Mouse (Mus musculus) kidney, embryonic 16.5 days (tissue): ENCODE data around the gene Erp29. TPM values are rescaled to one million over a fixed set of nuclear protein-coding genes. Genes with fewer than 3 reads are reported as not detected.
A peak's percentile ranks its signal among the peaks of the same experiment; 100 is the strongest.

Experiments used
- ATAC-seq: fragments of 200-750 bp; cut with Nextera tagmentation; 2 replicates; pipeline ENCODE4 v1.8.0; 2017; ENCODE audit warnings: moderate TSS enrichment; ENCODE audit not compliant: low FRiP score, low TSS enrichment
- H3K27ac ChIP-seq: fragments of 300-500 bp; sonication (generic); 2 replicates; pipeline ENCODE4 v1.5.1; 2014; ENCODE audit warnings: low read length
- H3K27me3 ChIP-seq: fragments of 300-500 bp; sonication (generic); 2 replicates; pipeline ENCODE4 v1.6.1; 2014; ENCODE audit warnings: low read length, control low read depth, mixed read lengths; ENCODE audit not compliant: insufficient read depth
- H3K36me3 ChIP-seq: fragments of 300-500 bp; sonication (generic); 2 replicates; pipeline ENCODE4 v1.6.1; 2014; ENCODE audit warnings: low read length, control low read depth, mixed read lengths; ENCODE audit not compliant: insufficient read depth
- H3K4me1 ChIP-seq: fragments of 300-500 bp; sonication (generic); 2 replicates; pipeline ENCODE4 v1.6.1; 2014; ENCODE audit warnings: low read length, control low read depth, mixed read lengths; ENCODE audit not compliant: insufficient read depth
- H3K4me2 ChIP-seq: fragments of 300-500 bp; sonication (generic); replicated peaks from 2 replicates; pipeline ENCODE4 v1.6.1; 2014; ENCODE audit warnings: low read depth, low read length
- H3K4me3 ChIP-seq: fragments of 300-500 bp; sonication (generic); 2 replicates; pipeline ENCODE4 v1.5.1; 2014; ENCODE audit warnings: mild to moderate bottlenecking, low read length
- H3K9ac ChIP-seq: fragments of 300-500 bp; sonication (generic); replicated peaks from 2 replicates; pipeline ENCODE4 v1.6.1; 2014; ENCODE audit warnings: low read length
- H3K9me3 ChIP-seq: fragments of 300-500 bp; sonication (generic); 2 replicates; pipeline ENCODE4 v1.6.1; 2016; ENCODE audit warnings: low read length, control low read depth
- WGBS: fragments of 180-500 bp; shearing (Covaris S2); extraction: QIAGEN DNeasy Blood & Tissue Kit; methylation state at CpG from one replicate; pipeline ENCODE4 v1.1.7; 2014; 5-methylcytosine and 5-hydroxymethylcytosine counted together
- polyA plus RNA-seq: library from polyadenylated mRNA; unstranded; fragments of >200 nt; fragmentation: Nextera tagmentation; extraction: Ambion mirVana; gene quantifications from 2 replicates; pipeline ENCODE4 v1.2.1, GENCODE M21; 2015

Gene Erp29
- polyA plus RNA-seq, 1 experiment from 2014 or later: 208 TPM

GRCm38 (mm10) chr5:121397187-121398145 is 54.8 kb downstream of the Erp29 start, which contains the start of gene Naa25:
Gene Naa25 (plus strand): TSS chr5:121397936.
- WGBS: 10% methylated on average over 53 of the region's 53 CpGs
- H3K4me1 ChIP-seq: peaks cover 25% of the 10 kb centered on the region
- H3K36me3 ChIP-seq: peaks cover 5% of the 10 kb centered on the region; the same call in 1 of the 2 replicates
- no peaks in the 10 kb centered on the region for H3K27me3 ChIP-seq
- peak within 1 kb of the TSS; percentile 91 for H3K27ac ChIP-seq
- H3K9me3 ChIP-seq: no peaks in the 10 kb centered on the region
- H3K4me2 ChIP-seq: peak within 1 kb of the TSS; percentile 92
- H3K4me3 ChIP-seq: peak within 1 kb of the TSS; percentile 70
- H3K9ac ChIP-seq: peak within 1 kb of the TSS; percentile 81
- ATAC-seq: peak; percentile 95

GRCm38 (mm10) chr5:121395621-121396020 is 56.7 kb downstream of the Erp29 start:
- 82% methylated on average over 5 of the region's 5 CpGs for WGBS
- ATAC-seq: no peak

GRCm38 (mm10) chr5:121393402-121393801 is 58.9 kb downstream of the Erp29 start:
- no peak overlapping the region for H3K4me2 ChIP-seq
- no peaks in the 10 kb centered on the region for H3K36me3 ChIP-seq
- WGBS: 83% methylated on average over 3 of the region's 3 CpGs
- H3K4me3 ChIP-seq: no peak overlapping the region
- H3K4me1 ChIP-seq: peaks cover 6% of the 10 kb centered on the region; the same call in 1 of the 2 replicates
- ATAC-seq: no peak
- no peaks in the 10 kb centered on the region for H3K9me3 ChIP-seq
- no peaks in the 10 kb centered on the region for H3K27me3 ChIP-seq
- H3K27ac ChIP-seq: no peak overlapping the region
- H3K9ac ChIP-seq: no peak overlapping the region

More at GRCm38 (mm10) chr5:121395621-121396020, 56.7 kb downstream of the Erp29 start:
- Histone ChIP-seq H3K27me3 (no peaks in the 10 kb centered on the region), H3K4me2 (no peak overlapping the region), H3K36me3 (no peaks in the 10 kb centered on the region), H3K27ac (no peak overlapping the region), H3K4me3 (no peak overlapping the region), H3K4me1 (peaks cover 23% of the 10 kb centered on the region), H3K9ac (no peak overlapping the region), H3K9me3 (no peaks in the 10 kb centered on the region)

- no peaks in the 10 kb centered on the region for H3K27me3 ChIP-seq
- peaks cover 6% of the 10 kb centered on the region; the same call in 1 of the 2 replicates for H3K4me1 ChIP-seq
- H3K36me3 ChIP-seq: no peaks in the 10 kb centered on the region
- 59% methylated on average over 16 of the region's 16 CpGs for WGBS
- no peak overlapping the region for H3K9ac ChIP-seq
- no peak overlapping the region for H3K27ac ChIP-seq
- H3K4me3 ChIP-seq: no peak overlapping the region
- ATAC-seq: no peak
- H3K4me2 ChIP-seq: no peak overlapping the region
- H3K9me3 ChIP-seq: no peaks in the 10 kb centered on the region
These were observed 59.5 kb downstream of the Erp29 start for GRCm38 (mm10) chr5:121392667-121393380.

GRCm38 (mm10) chr5:121389691-121390090 is 62.6 kb downstream of the Erp29 start:
- H3K36me3 ChIP-seq: no peaks in the 10 kb centered on the region
- H3K27ac ChIP-seq: no peak overlapping the region
- H3K4me1 ChIP-seq: peaks cover 9% of the 10 kb centered on the region; the same call in 1 of the 2 replicates
- no peak overlapping the region for H3K9ac ChIP-seq
- no peak overlapping the region for H3K4me2 ChIP-seq
- no peak for ATAC-seq
- H3K27me3 ChIP-seq: no peaks in the 10 kb centered on the region; the same call in 1 of the 2 replicates
- no peaks in the 10 kb centered on the region for H3K9me3 ChIP-seq
- no peak overlapping the region for H3K4me3 ChIP-seq

GRCm38 (mm10) chr5:121389106-121389505 is 63.2 kb downstream of the Erp29 start:
- no peaks in the 10 kb centered on the region for H3K36me3 ChIP-seq
- no peak for ATAC-seq
- no peak overlapping the region for H3K4me3 ChIP-seq
- H3K4me1 ChIP-seq: peaks cover 15% of the 10 kb centered on the region; the same call in 1 of the 2 replicates
- no peak overlapping the region for H3K4me2 ChIP-seq
- no peak overlapping the region for H3K9ac ChIP-seq
- H3K9me3 ChIP-seq: no peaks in the 10 kb centered on the region
- no peak overlapping the region for H3K27ac ChIP-seq
- 55% methylated on average over 7 of the region's 7 CpGs for WGBS
- no peaks in the 10 kb centered on the region; the same call in 1 of the 2 replicates for H3K27me3 ChIP-seq

- Histone ChIP-seq H3K4me3 (no peak overlapping the region), H3K27ac (no peak overlapping the region), H3K27me3 (no peaks in the 10 kb centered on the region; the same call in 1 of the 2 replicates), H3K4me1 (peaks cover 15% of the 10 kb centered on the region; the same call in 1 of the 2 replicates), H3K36me3 (no peaks in the 10 kb centered on the region), H3K9me3 (no peaks in the 10 kb centered on the region), H3K9ac (0 out of 2 replicates have a peak overlapping the region, but pooled peaks have one; percentile 16), H3K4me2 (no peak overlapping the region)
- WGBS: 59% methylated on average over 4 of the region's 4 CpGs
- no peak for ATAC-seq
These were observed 65.2 kb downstream of the Erp29 start for GRCm38 (mm10) chr5:121387126-121387525.

- H3K9ac ChIP-seq: peak overlapping the region; percentile 39
- no peaks in the 10 kb centered on the region for H3K9me3 ChIP-seq
- ATAC-seq: no peak
- 27% methylated on average over 22 of the region's 22 CpGs for WGBS
- H3K27me3 ChIP-seq: no peaks in the 10 kb centered on the region; the same call in 1 of the 2 replicates
- peaks cover 6% of the 10 kb centered on the region for H3K36me3 ChIP-seq
- no peak overlapping the region for H3K27ac ChIP-seq
- H3K4me2 ChIP-seq: peak overlapping the region; percentile 78
- peak overlapping the region; percentile 71 for H3K4me3 ChIP-seq
- H3K4me1 ChIP-seq: peaks cover 15% of the 10 kb centered on the region; the same call in 1 of the 2 replicates
These were observed 66.0 kb downstream of the Erp29 start for GRCm38 (mm10) chr5:121386120-121386909.
